In genomic region chr1:193389505-193389904, GRCm38 (mm10) we compare ENCODE assay signal across 15 mouse cellular contexts. TPM values are rescaled to one million over a fixed set of nuclear protein-coding genes. Genes with fewer than 3 reads are reported as not detected.
DNase-seq lines count a peak whose midpoint lies in the region; ATAC-seq and TF ChIP-seq lines count a peak whose summit lies in the region.
"Had no signal": no experiment of that assay in that cellular context is flagged by ENCODE, and none has a peak within 500 bp of the region (broad histone marks: within the 10 kb centered on the region; RNA-seq: fewer than 3 reads in every experiment).

No protein-coding gene starts in this region.

- intact Hi-C loops in heart, adult 2 months (cut with DNase I), result loop anchor here (5.0 kb wide), 2 partner anchors 58 to 833 kb away; no protein-coding TSS in a partner anchor

- no peak overlapping the region for H3K4me3 ChIP-seq in heart, embryonic 13.5 days
- H3K4me3 ChIP-seq in heart, adult 2 months, result no peak overlapping the region
- H3K4me3 ChIP-seq in embryonic facial prominence, embryonic 10.5 days, result no peak overlapping the region
- H3K4me3 ChIP-seq in hindbrain, embryonic 12.5 days, result no peak overlapping the region
- no peak overlapping the region for H3K4me3 ChIP-seq in midbrain, embryonic 14.5 days (replicated peaks; ENCODE audit: low read depth, low read length)
- H3K4me3 ChIP-seq in intestine, embryonic 16.5 days (ENCODE audit: low read length), result no peak overlapping the region
- H3K4me3 ChIP-seq: erythroblast, embryonic 14.5 days; gastrocnemius, adult 2 months had no signal

- no peak for TF ChIP-seq CTCF in heart, adult 2 months (IDR thresholded peaks at IDR 0.05)

- no peaks in the 10 kb centered on the region for H3K79me2 ChIP-seq in heart, adult 2 months (replicated peaks; ENCODE audit: control insufficient read depth, insufficient read depth, low read length)

- peak overlapping the region; percentile 25; the same call in 1 of the 2 replicates for H3K9ac ChIP-seq in heart, embryonic 13.5 days
- H3K9ac ChIP-seq in heart, adult 2 months (ENCODE audit: low read depth, low read length), result no peak overlapping the region
- no peak overlapping the region for H3K9ac ChIP-seq in hindbrain, embryonic 12.5 days
- H3K9ac ChIP-seq in midbrain, embryonic 14.5 days (replicated peaks; ENCODE audit: low read length), result no peak overlapping the region
- H3K9ac ChIP-seq in intestine, embryonic 16.5 days (ENCODE audit: low read depth, low read length), result no peak overlapping the region
- H3K9ac ChIP-seq: liver, embryonic 14.5 days had no signal

- no peak for ATAC-seq in heart, embryonic 13.5 days (ENCODE audit: extremely low read depth, insufficient number of reproducible peaks, low FRiP score, low TSS enrichment)
- ATAC-seq in hindbrain, embryonic 12.5 days (ENCODE audit: low FRiP score), result peak; percentile 70
- peak; percentile 66 for ATAC-seq in midbrain, embryonic 14.5 days (ENCODE audit: low FRiP score, low TSS enrichment)
- no peak for ATAC-seq in intestine, embryonic 16.5 days
- no peak for ATAC-seq in activated CD4-positive, CD25-positive, alpha-beta regulatory T cell, adult 4 months
- ATAC-seq: inflammation-experienced regulatory T-cells, adult 6 months had no signal

- DNase-seq in heart, adult 2 months, result no peak
- no peak for DNase-seq in embryonic facial prominence, embryonic 10.5 days (ENCODE audit: low spot score)
- DNase-seq in midbrain, embryonic 14.5 days, result peak; percentile 73
- DNase-seq in layer of hippocampus, postnatal 25 days (ENCODE audit: extremely low spot score in 1 of 2, low spot score in 1 of 2), result no peak
- DNase-seq: adrenal gland, adult 2 months; gastrocnemius, adult 2 months had no signal

- no peak for TF ChIP-seq EP300 in heart, adult 2 months (IDR thresholded peaks at IDR 0.05; ENCODE audit: insufficient read depth, low read depth, low read length)

- H3K4me1 ChIP-seq in heart, embryonic 13.5 days, result peaks cover 51% of the 10 kb centered on the region
- H3K4me1 ChIP-seq in heart, adult 2 months (ENCODE audit: control insufficient read depth, insufficient read depth, low read length), result no peaks in the 10 kb centered on the region; the same call in 1 of the 2 replicates
- H3K4me1 ChIP-seq in embryonic facial prominence, embryonic 10.5 days, result peaks cover 33% of the 10 kb centered on the region
- H3K4me1 ChIP-seq in hindbrain, embryonic 12.5 days, result peaks cover 46% of the 10 kb centered on the region
- peaks cover 35% of the 10 kb centered on the region for H3K4me1 ChIP-seq in midbrain, embryonic 14.5 days (ENCODE audit: control insufficient read depth, insufficient read depth, low read length)
- H3K4me1 ChIP-seq in intestine, embryonic 16.5 days (ENCODE audit: control insufficient read depth, insufficient read depth, low read length), result peaks cover 24% of the 10 kb centered on the region

- no peak for TF ChIP-seq POLR2A in heart, adult 2 months (IDR thresholded peaks at IDR 0.05; ENCODE audit: insufficient read depth, low read depth, low read length)

- WGBS in heart, embryonic 13.5 days, result 17% methylated on average over 3 of the region's 3 CpGs
- 49% methylated on average over 3 of the region's 3 CpGs for WGBS in heart, adult 2 months
- 22% methylated on average over 3 of the region's 3 CpGs for whole genome bisulfite sequencing in embryonic facial prominence, embryonic 10.5 days
- 2% methylated on average over 3 of the region's 3 CpGs for WGBS in hindbrain, embryonic 12.5 days
- WGBS in midbrain, embryonic 14.5 days, result 2% methylated on average over 3 of the region's 3 CpGs
- 14% methylated on average over 3 of the region's 3 CpGs for WGBS in intestine, embryonic 16.5 days

- H3K27ac ChIP-seq in heart, embryonic 13.5 days (replicated peaks), result peak overlapping the region; percentile 64
- no peak overlapping the region for H3K27ac ChIP-seq in heart, adult 2 months
- peak overlapping the region; percentile 8; the same call in 1 of the 2 replicates for H3K27ac ChIP-seq in embryonic facial prominence, embryonic 10.5 days (replicated peaks)
- peak overlapping the region; percentile 80 for H3K27ac ChIP-seq in hindbrain, embryonic 12.5 days
- peak overlapping the region; percentile 53 for H3K27ac ChIP-seq in midbrain, embryonic 14.5 days (replicated peaks; ENCODE audit: low read depth, low read length)
- no peak overlapping the region for H3K27ac ChIP-seq in intestine, embryonic 16.5 days (ENCODE audit: low read length)
- H3K27ac ChIP-seq: gastrocnemius, adult 2 months; liver, embryonic 14.5 days; stomach, postnatal 0 days had no signal

- no peaks in the 10 kb centered on the region for H3K9me3 ChIP-seq in heart, embryonic 13.5 days
- no peaks in the 10 kb centered on the region for H3K9me3 ChIP-seq in embryonic facial prominence, embryonic 10.5 days
- no peaks in the 10 kb centered on the region for H3K9me3 ChIP-seq in hindbrain, embryonic 12.5 days (replicated peaks)
- H3K9me3 ChIP-seq in midbrain, embryonic 14.5 days (ENCODE audit: control insufficient read depth, low read length), result no peaks in the 10 kb centered on the region
- no peaks in the 10 kb centered on the region for H3K9me3 ChIP-seq in intestine, embryonic 16.5 days (ENCODE audit: control insufficient read depth, low read length)

- no peaks in the 10 kb centered on the region for H3K36me3 ChIP-seq in heart, embryonic 13.5 days
- no peaks in the 10 kb centered on the region for H3K36me3 ChIP-seq in heart, adult 2 months (ENCODE audit: control insufficient read depth, insufficient read depth, low read length)
- H3K36me3 ChIP-seq in embryonic facial prominence, embryonic 10.5 days (replicated peaks), result no peaks in the 10 kb centered on the region
- no peaks in the 10 kb centered on the region for H3K36me3 ChIP-seq in hindbrain, embryonic 12.5 days
- H3K36me3 ChIP-seq in midbrain, embryonic 14.5 days (ENCODE audit: control insufficient read depth, insufficient read depth, low read length), result no peaks in the 10 kb centered on the region
- no peaks in the 10 kb centered on the region for H3K36me3 ChIP-seq in intestine, embryonic 16.5 days (ENCODE audit: control insufficient read depth, insufficient read depth, low read length)

- peak overlapping the region; percentile 34 for H3K4me2 ChIP-seq in heart, embryonic 13.5 days
- H3K4me2 ChIP-seq in hindbrain, embryonic 12.5 days (replicated peaks), result no peak overlapping the region
- no peak overlapping the region for H3K4me2 ChIP-seq in midbrain, embryonic 14.5 days (ENCODE audit: low read length)
- no peak overlapping the region for H3K4me2 ChIP-seq in intestine, embryonic 16.5 days (ENCODE audit: low read depth, low read length)

- no peaks in the 10 kb centered on the region for H3K27me3 ChIP-seq in heart, embryonic 13.5 days (replicated peaks)
- no peaks in the 10 kb centered on the region; the same call in 1 of the 2 replicates for H3K27me3 ChIP-seq in heart, adult 2 months (ENCODE audit: control insufficient read depth, insufficient read depth, low read length)
- H3K27me3 ChIP-seq in embryonic facial prominence, embryonic 10.5 days (replicated peaks; ENCODE audit: low read depth, poor library complexity, severe bottlenecking), result peaks cover 15% of the 10 kb centered on the region; the same call in 1 of the 2 replicates
- no peaks in the 10 kb centered on the region for H3K27me3 ChIP-seq in hindbrain, embryonic 12.5 days
- H3K27me3 ChIP-seq in midbrain, embryonic 14.5 days (ENCODE audit: control insufficient read depth, insufficient read depth, low read length), result no peaks in the 10 kb centered on the region
- H3K27me3 ChIP-seq in intestine, embryonic 16.5 days (replicated peaks; ENCODE audit: control insufficient read depth, insufficient read depth, low read length), result no peaks in the 10 kb centered on the region

RNA-seq across cellular contexts. Expression of gene Camk1g, which starts 19.4 kb away (rescaled TPM):
- polyA plus RNA-seq in heart, embryonic 13.5 days (2015; fragmentation: Nextera tagmentation; extraction: Ambion mirVana), result 7.5 and 8.3 TPM in 2 replicates
- total RNA-seq in heart, adult 2 months (2021), result under 1 TPM in 1 of 2 experiments, not detected in 1; 0.16 TPM
- 2.8 and 2.9 TPM in 2 replicates for polyA plus RNA-seq in heart, adult 2 months (2012; rRNA removed)
- polyA plus RNA-seq in embryonic facial prominence, embryonic 10.5 days (2016; fragmentation: Nextera tagmentation; extraction: Ambion mirVana), result 15.6 and 17.5 TPM in 2 replicates
- polyA plus RNA-seq in hindbrain, embryonic 12.5 days (2016; fragmentation: Nextera tagmentation; extraction: Ambion mirVana), result 19.7 and 20.3 TPM in 2 replicates
- polyA plus RNA-seq in midbrain, embryonic 14.5 days (2014; fragmentation: Nextera tagmentation; extraction: Ambion mirVana), result 46.0 and 47.7 TPM in 2 replicates
- 4.7 and 5.2 TPM in 2 replicates for polyA plus RNA-seq in intestine, embryonic 16.5 days (2015; fragmentation: Nextera tagmentation; extraction: Ambion mirVana)
- polyA plus RNA-seq in activated CD4-positive, CD25-positive, alpha-beta regulatory T cell, adult 4 months (2017; shearing (Covaris generic)), result not detected
- total RNA-seq in layer of hippocampus, postnatal 25 days (2021), result 10 to 100 TPM; 26.5 to 27.5 TPM
- total RNA-seq: adrenal gland, adult 2 months; megakaryocyte progenitor cell, adult 5-6 weeks had no signal
- polyA plus RNA-seq: erythroblast, embryonic 14.5 days; inflammation-experienced regulatory T-cells, adult 6 months had no signal

Comparison
In these comparisons a context has a peak if more than half of its experiments do, and no peak if none do; other contexts are left out.
1. H3K27ac ChIP-seq: peak in heart, embryonic 13.5 days (single experiment), embryonic facial prominence, embryonic 10.5 days (single experiment), hindbrain, embryonic 12.5 days (single experiment) and midbrain, embryonic 14.5 days (single experiment); none in heart, adult 2 months (single experiment) and intestine, embryonic 16.5 days (single experiment).
2. ATAC-seq: peak in hindbrain, embryonic 12.5 days (single experiment) and midbrain, embryonic 14.5 days (single experiment); none in heart, embryonic 13.5 days (single experiment), intestine, embryonic 16.5 days (single experiment) and activated CD4-positive, CD25-positive, alpha-beta regulatory T cell, adult 4 months (single experiment).